Mouse (Mus musculus): Measurements from ENCODE around the gene Tmem19. TPM values are rescaled to one million over a fixed set of nuclear protein-coding genes. Genes with fewer than 3 reads are reported as not detected.

The Tmem19 gene
- total and polyA plus RNA-seq, 3 experiments, result 8.6 to 15.1 (median 12.1) TPM

GRCm38 (mm10) chr10:115385018-115386002 is 23.0 kb upstream of the Tmem19 start:
- peaks cover 2% of the 10 kb centered on the region; the same call in 1 of the 2 replicates for H3K79me2 ChIP-seq (replicated peaks; ENCODE audit: control insufficient read depth, insufficient read depth, low read length)
- under 1% methylated on average over 101 of the region's 101 CpGs for WGBS
- TF ChIP-seq POLR2A (IDR thresholded peaks at IDR 0.05; ENCODE audit: insufficient read depth, low read depth, low read length), result 0 out of 2 replicates have a peak, but pooled peaks have one; percentile 38
- TF ChIP-seq CTCF (IDR thresholded peaks at IDR 0.05), result no peak; the same call in 1 of the 2 replicates
- peak overlapping the region; percentile 88 for H3K27ac ChIP-seq
- peak overlapping the region; percentile 89 for H3K9ac ChIP-seq (ENCODE audit: low read depth, low read length)
- DNase-seq, result peak; percentile 79 to 80
- no peaks in the 10 kb centered on the region for H3K27me3 ChIP-seq (ENCODE audit: control insufficient read depth, insufficient read depth, low read length)
- H3K36me3 ChIP-seq (ENCODE audit: control insufficient read depth, insufficient read depth, low read length), result peaks cover 32% of the 10 kb centered on the region
- intact Hi-C loops (cut with DNase I), result loop anchor here (2.0 kb wide), 2 partner anchors 63 to 71 kb away; partner anchors contain the start of gene Rab21
- H3K4me1 ChIP-seq (ENCODE audit: control insufficient read depth, insufficient read depth, low read length), result peaks cover 9% of the 10 kb centered on the region
- peak overlapping the region; percentile 83 for H3K4me3 ChIP-seq

GRCm38 (mm10) chr10:115384221-115385017 is 22.1 kb upstream of the Tmem19 start, which contains the start of the genes Thap2 and Zfc3h1:
Gene Thap2, minus strand, starts transcription at chr10:115384443.
Gene Zfc3h1, plus strand, starts transcription at chr10:115384959.
- Histone ChIP-seq H3K79me2 (replicated peaks; ENCODE audit: control insufficient read depth, insufficient read depth, low read length) (peaks cover 2% of the 10 kb centered on the region; the same call in 1 of the 2 replicates), H3K36me3 (ENCODE audit: control insufficient read depth, insufficient read depth, low read length) (peaks cover 28% of the 10 kb centered on the region), H3K9ac (ENCODE audit: low read depth, low read length) (peak within 1 kb of the TSS; percentile 89), H3K4me3 (peak within 1 kb of the TSS; percentile 83), H3K4me1 (ENCODE audit: control insufficient read depth, insufficient read depth, low read length) (peaks cover 9% of the 10 kb centered on the region), H3K27me3 (ENCODE audit: control insufficient read depth, insufficient read depth, low read length) (no peaks in the 10 kb centered on the region), H3K27ac (peak within 1 kb of the TSS; percentile 88)
- WGBS, result under 1% methylated on average over 65 of the region's 65 CpGs
- peak; percentile 96 to 99 for DNase-seq
- peak; percentile 89 for TF ChIP-seq EP300 (IDR thresholded peaks at IDR 0.05; ENCODE audit: insufficient read depth, low read depth, low read length)
- peak; percentile 89 for TF ChIP-seq CTCF (IDR thresholded peaks at IDR 0.05)
- peak; percentile 94 for TF ChIP-seq POLR2A (IDR thresholded peaks at IDR 0.05; ENCODE audit: insufficient read depth, low read depth, low read length)
- intact Hi-C loops (cut with DNase I), result loop anchor here (1.0 to 5.0 kb wide), 4 partner anchors 22 to 132 kb away; partner anchors contain the start of genes Rab21, Tbc1d15 and Tmem19

- H3K4me3 ChIP-seq, result peak overlapping the region; percentile 83
- no peaks in the 10 kb centered on the region for H3K27me3 ChIP-seq (ENCODE audit: control insufficient read depth, insufficient read depth, low read length)
- peak overlapping the region; percentile 89 for H3K9ac ChIP-seq (ENCODE audit: low read depth, low read length)
- TF ChIP-seq EP300 (IDR thresholded peaks at IDR 0.05; ENCODE audit: insufficient read depth, low read depth, low read length), result no peak
- no peak for TF ChIP-seq CTCF (IDR thresholded peaks at IDR 0.05)
- TF ChIP-seq POLR2A (IDR thresholded peaks at IDR 0.05; ENCODE audit: insufficient read depth, low read depth, low read length), result 0 out of 2 replicates have a peak, but pooled peaks have one; percentile 14
- peaks cover 2% of the 10 kb centered on the region; the same call in 1 of the 2 replicates for H3K79me2 ChIP-seq (replicated peaks; ENCODE audit: control insufficient read depth, insufficient read depth, low read length)
- DNase-seq, result no peak
- H3K27ac ChIP-seq, result peak overlapping the region; percentile 88
- H3K4me1 ChIP-seq (ENCODE audit: control insufficient read depth, insufficient read depth, low read length), result peaks cover 9% of the 10 kb centered on the region
- intact Hi-C loops (cut with DNase I), result loop anchor here (1.0 to 5.0 kb wide), 4 partner anchors 21 to 131 kb away; partner anchors contain the start of genes Rab21, Tbc1d15 and Tmem19
- 1% methylated on average over 15 of the region's 15 CpGs for WGBS
- H3K36me3 ChIP-seq (ENCODE audit: control insufficient read depth, insufficient read depth, low read length), result peaks cover 22% of the 10 kb centered on the region
Observed at GRCm38 (mm10) chr10:115383644-115384220, 21.4 kb upstream of the Tmem19 start.

DNA sequence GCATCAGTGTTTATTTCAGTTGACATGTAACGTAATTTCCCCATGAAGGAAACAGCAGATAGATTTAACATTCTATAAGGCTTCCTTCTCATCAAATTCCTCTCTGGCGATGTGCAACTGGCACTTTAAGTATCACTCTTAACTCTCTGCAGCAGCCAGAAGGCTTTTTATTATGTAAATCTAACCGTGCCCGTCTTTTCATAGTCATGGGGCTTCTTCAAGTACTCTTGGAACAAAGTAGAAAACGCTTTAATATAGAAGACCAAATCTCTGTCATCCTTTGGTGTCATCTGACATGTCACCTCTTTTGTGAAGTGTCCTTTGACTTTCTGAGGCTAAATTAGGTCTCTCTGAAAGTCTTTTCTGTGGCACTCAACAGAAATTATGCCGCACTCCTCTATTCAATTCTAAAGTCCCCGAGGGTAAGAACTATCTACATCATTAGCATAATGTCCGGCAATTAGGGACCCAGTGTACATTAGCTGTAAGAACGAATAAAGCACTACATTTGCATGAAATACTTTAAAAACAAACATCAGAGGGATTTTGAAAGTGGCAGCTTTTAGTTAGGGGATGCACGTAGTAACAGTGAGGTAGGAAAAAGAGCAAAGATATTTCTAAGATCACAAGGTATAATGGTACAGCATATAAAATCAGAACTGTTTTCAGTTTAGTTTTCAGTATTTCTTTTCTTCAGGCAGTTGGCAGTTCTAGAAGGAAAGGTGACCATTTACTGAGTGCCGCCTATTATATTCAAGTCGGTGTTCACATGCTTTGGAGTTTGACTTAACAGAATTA is 20.7 kb upstream of the Tmem19 start:
- Histone ChIP-seq H3K79me2 (replicated peaks; ENCODE audit: control insufficient read depth, insufficient read depth, low read length) (peaks cover 2% of the 10 kb centered on the region; the same call in 1 of the 2 replicates), H3K36me3 (ENCODE audit: control insufficient read depth, insufficient read depth, low read length) (peaks cover 19% of the 10 kb centered on the region), H3K4me1 (ENCODE audit: control insufficient read depth, insufficient read depth, low read length) (peaks cover 10% of the 10 kb centered on the region), H3K9ac (ENCODE audit: low read depth, low read length) (no peak overlapping the region), H3K4me3 (peak overlapping the region; percentile 83), H3K27ac (peak overlapping the region; percentile 88), H3K27me3 (ENCODE audit: control insufficient read depth, insufficient read depth, low read length) (no peaks in the 10 kb centered on the region)
- intact Hi-C loops (cut with DNase I), result loop anchor here (5.0 kb wide), 1 partner anchor 131 kb away; the partner anchor contains the start of gene Tbc1d15
- 33% methylated on average over 12 of the region's 12 CpGs for WGBS
- no peak for TF ChIP-seq EP300 (IDR thresholded peaks at IDR 0.05; ENCODE audit: insufficient read depth, low read depth, low read length)
- no peak for TF ChIP-seq CTCF (IDR thresholded peaks at IDR 0.05)
- no peak for TF ChIP-seq POLR2A (IDR thresholded peaks at IDR 0.05; ENCODE audit: insufficient read depth, low read depth, low read length)
- DNase-seq, result no peak

Measured in heart, adult 2 months (tissue).